Mouse (Mus musculus): ENCODE data around the gene Pmm1.

Gene Pmm1

GRCm38 (mm10) chr15:81956457-81956856 is 4.3 kb downstream of the Pmm1 start:
- peak; percentile 62 for DNase-seq (ENCODE audit: low read depth)

GRCm38 (mm10) chr15:81955414-81955813 is 5.3 kb downstream of the Pmm1 start:
- no peak for DNase-seq (ENCODE audit: low read depth)

- no peak for DNase-seq (ENCODE audit: low read depth)
Measured at GRCm38 (mm10) chr15:81954716-81955115, 6.0 kb downstream of the Pmm1 start.

GRCm38 (mm10) chr15:81954151-81954583 is 6.6 kb downstream of the Pmm1 start:
- DNase-seq (ENCODE audit: low read depth), result no peak

GRCm38 (mm10) chr15:81952310-81952709 is 8.4 kb downstream of the Pmm1 start:
- no peak for DNase-seq (ENCODE audit: low read depth)

GRCm38 (mm10) chr15:81951159-81951558 is 9.6 kb downstream of the Pmm1 start:
- DNase-seq (ENCODE audit: low read depth), result no peak

GRCm38 (mm10) chr15:81950716-81951115 is 10.0 kb downstream of the Pmm1 start:
- DNase-seq (ENCODE audit: low read depth), result no peak

GRCm38 (mm10) chr15:81949476-81950131 is 11.1 kb downstream of the Pmm1 start:
- no peak for DNase-seq (ENCODE audit: low read depth)

GRCm38 (mm10) chr15:81949076-81949475 is 11.7 kb downstream of the Pmm1 start:
- no peak for DNase-seq (ENCODE audit: low read depth)

- no peak for DNase-seq (ENCODE audit: low read depth)
Measured at GRCm38 (mm10) chr15:81943176-81943749, 17.5 kb downstream of the Pmm1 start.

GRCm38 (mm10) chr15:81941010-81941409 is 19.7 kb downstream of the Pmm1 start:
- DNase-seq (ENCODE audit: low read depth), result no peak

- no peak for DNase-seq (ENCODE audit: low read depth)
Measured at GRCm38 (mm10) chr15:81940219-81940618, 20.5 kb downstream of the Pmm1 start.

- DNase-seq (ENCODE audit: low read depth), result no peak
Measured at GRCm38 (mm10) chr15:81939774-81940173, 21.0 kb downstream of the Pmm1 start.

- no peak for DNase-seq (ENCODE audit: low read depth)
Measured at GRCm38 (mm10) chr15:81939157-81939715, 21.5 kb downstream of the Pmm1 start.

- DNase-seq (ENCODE audit: low read depth), result no peak
Measured at GRCm38 (mm10) chr15:81938246-81938645, 22.5 kb downstream of the Pmm1 start.

GRCm38 (mm10) chr15:81937098-81937972 is 23.4 kb downstream of the Pmm1 start:
- no peak for DNase-seq (ENCODE audit: low read depth)

- no peak for DNase-seq (ENCODE audit: low read depth)
Measured at GRCm38 (mm10) chr15:81936679-81937078, 24.1 kb downstream of the Pmm1 start, which contains the start of gene Csdc2. Gene Csdc2, plus strand, starts transcription at chr15:81936759.

GRCm38 (mm10) chr15:81935869-81936637 is 24.7 kb downstream of the Pmm1 start:
- no peak for DNase-seq (ENCODE audit: low read depth)

GRCm38 (mm10) chr15:81933986-81934385 is 26.7 kb downstream of the Pmm1 start:
- no peak for DNase-seq (ENCODE audit: low read depth)

GRCm38 (mm10) chr15:81932951-81933470 is 27.7 kb downstream of the Pmm1 start:
- no peak for DNase-seq (ENCODE audit: low read depth)

GRCm38 (mm10) chr15:81928277-81928676 is 32.5 kb downstream of the Pmm1 start:
- DNase-seq (ENCODE audit: low read depth), result no peak

Measured in c-Kit-positive CD71-negative TER-119-negative erythroid progenitor cells, embryonic 14.5 days (primary cell).